Mouse (Mus musculus) cerebellum, adult (tissue): ENCODE data around the gene Siglecg.
"Not testable (repeated sequence)": the region's sequence is repeated elsewhere in the genome, so short reads cannot be mapped to it uniquely, and the experiment has no call there.

ENCODE experiments used
- ATAC-seq: cut with Nextera tagmentation; 2 replicates; pipeline ENCODE4 v1.9.2; 2017; ENCODE audit warnings: mild to moderate bottlenecking, moderate library complexity, mixed read lengths; ENCODE audit not compliant: insufficient number of reproducible peaks, low FRiP score, low TSS enrichment

Siglecg gene

GRCm38 (mm10) chr7:43408131-43408553 is at the start of gene Siglecg:
Siglecg (plus strand) TSS chr7:43408204.
- no peak for ATAC-seq

DNA sequence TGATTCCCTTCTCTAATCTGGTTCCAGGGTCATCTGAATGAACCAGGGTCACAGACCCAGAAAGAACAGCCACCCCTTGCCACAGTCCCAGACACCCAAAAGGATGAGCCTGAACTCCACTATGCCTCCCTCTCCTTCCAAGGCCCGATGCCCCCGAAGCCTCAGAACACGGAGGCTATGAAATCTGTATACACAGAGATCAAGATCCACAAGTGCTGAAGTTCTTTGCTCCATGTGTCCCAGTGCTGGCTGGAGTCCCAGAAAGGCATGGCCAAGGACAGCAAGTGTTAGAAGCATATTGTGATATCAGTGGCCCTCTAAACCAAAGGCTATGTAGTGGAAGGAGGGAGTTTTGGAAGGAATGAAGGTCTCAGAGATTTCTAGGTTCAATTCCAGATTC is 49.4 kb upstream of the Siglecg start:
- no peak for ATAC-seq

GRCm38 (mm10) chr7:43361442-43361841 is 46.6 kb upstream of the Siglecg start:
- ATAC-seq, result no peak

DNA sequence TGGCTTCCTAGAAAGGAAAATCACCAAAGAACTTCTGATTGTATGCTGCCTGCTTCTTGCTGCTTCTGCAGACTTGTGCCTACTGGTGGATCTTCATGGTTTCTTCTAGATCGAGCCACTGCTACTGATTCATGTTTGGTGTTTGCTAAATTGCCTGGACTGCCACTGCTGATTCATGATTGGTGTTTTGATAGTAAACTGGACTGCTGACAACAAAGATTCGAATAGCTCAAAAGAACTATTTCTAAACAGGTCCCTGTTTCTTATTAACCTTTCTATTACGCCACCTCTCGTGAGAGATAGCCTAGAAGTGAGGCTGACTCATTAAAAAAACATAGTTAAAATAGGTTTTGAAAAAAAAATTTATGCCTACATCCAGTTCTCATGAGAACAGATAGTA is 46.0 kb upstream of the Siglecg start:
- ATAC-seq, result no peak

- ATAC-seq, result no peak
Measured at GRCm38 (mm10) chr7:43378226-43378625, 29.8 kb upstream of the Siglecg start.

GRCm38 (mm10) chr7:43392349-43393121 is 15.5 kb upstream of the Siglecg start:
- no peak for ATAC-seq

GRCm38 (mm10) chr7:43399501-43399900 is 8.5 kb upstream of the Siglecg start:
- no peak for ATAC-seq

GRCm38 (mm10) chr7:43402718-43403117 is 5.3 kb upstream of the Siglecg start:
- ATAC-seq, result no peak

- no peak for ATAC-seq
Measured at GRCm38 (mm10) chr7:43407573-43407972, 431 bp upstream of the Siglecg start.

DNA sequence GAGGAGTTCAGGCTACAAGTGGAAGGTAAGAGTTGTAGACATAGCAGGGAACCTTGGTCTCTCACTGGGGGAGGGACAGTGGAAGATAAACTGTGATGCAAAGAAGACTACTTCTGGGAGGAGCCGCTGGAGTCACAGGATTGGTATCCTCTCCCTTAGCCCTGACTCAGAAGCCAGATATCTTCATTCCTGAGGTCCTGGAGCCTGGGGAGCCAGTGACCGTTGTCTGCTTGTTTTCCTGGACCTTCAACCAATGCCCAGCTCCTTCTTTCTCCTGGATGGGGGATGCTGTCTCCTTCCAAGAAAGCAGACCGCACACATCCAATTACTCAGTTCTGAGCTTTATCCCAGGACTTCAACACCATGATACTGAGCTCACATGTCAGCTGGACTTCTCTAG is 1.1 kb downstream of the Siglecg start:
- no peak for ATAC-seq

- ATAC-seq, result not testable (repeated sequence)
Measured at GRCm38 (mm10) chr7:43411724-43412123, 3.7 kb downstream of the Siglecg start.

GRCm38 (mm10) chr7:43417298-43417697 is 9.3 kb downstream of the Siglecg start:
- ATAC-seq, result no peak

DNA sequence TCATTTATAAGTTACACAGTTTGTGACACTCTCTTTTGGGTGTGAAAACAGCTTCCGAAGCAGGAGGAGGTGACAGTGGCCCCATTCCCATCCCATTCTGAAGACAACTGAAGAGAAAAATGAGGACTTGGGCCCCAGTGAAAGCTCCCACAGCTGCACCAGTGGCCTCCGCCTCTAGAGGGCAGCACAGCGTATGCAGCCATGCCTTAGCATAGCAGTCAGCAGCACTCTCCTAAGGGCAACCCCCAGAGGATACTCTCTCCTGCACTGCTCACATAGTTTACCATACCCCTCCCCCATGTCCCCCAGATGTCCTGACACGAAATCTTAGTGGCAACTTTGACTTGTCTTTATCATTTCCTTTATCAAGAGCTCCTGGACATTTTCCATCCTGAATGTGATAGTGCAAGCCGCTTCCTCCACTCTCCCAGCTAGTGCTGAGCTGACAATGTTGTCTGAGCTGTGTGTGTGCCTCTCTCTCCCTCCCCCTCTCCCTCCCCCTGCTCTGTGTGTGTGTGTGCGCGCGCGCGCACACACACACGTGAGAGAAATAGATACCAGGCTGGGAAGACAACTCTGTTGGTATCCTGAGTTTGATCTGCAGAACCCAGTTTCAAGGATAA is 15.1 kb downstream of the Siglecg start:
- ATAC-seq, result peak; percentile 93

DNA sequence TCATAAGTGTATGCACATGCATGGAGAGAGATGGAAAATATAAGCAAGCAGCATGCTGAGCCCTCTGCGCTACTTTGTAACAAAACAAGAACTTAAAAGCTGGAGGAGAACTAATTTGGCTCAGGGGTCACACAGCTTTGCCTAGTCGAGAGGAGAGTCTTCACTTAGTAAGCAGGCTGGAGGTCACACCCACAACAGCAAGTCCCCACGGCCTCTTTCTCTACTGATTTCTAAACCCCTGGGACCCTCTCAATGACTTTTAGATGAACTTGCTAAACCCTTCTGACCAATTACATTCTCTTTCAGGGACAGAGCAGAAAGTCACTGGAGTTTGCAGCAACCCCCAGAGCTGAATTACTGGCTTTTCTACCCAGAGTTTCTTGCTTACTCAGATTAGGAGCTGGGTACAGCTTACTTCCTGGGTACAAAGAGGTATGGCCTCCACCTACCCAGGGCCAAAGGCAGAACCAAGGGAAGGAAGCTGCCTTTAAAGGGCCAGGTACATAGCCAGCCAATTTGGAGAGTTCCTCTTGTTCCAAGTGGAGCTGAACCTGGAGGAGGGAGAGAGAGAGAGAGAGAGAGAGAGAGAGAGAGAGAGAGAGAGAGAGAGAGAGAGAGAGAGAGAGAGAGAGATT is 16.1 kb downstream of the Siglecg start:
- no peak for ATAC-seq

GRCm38 (mm10) chr7:43427406-43427805 is 19.4 kb downstream of the Siglecg start, which contains the start of gene Lim2:
Lim2 (plus strand) TSS chr7:43427670.
- no peak for ATAC-seq

DNA sequence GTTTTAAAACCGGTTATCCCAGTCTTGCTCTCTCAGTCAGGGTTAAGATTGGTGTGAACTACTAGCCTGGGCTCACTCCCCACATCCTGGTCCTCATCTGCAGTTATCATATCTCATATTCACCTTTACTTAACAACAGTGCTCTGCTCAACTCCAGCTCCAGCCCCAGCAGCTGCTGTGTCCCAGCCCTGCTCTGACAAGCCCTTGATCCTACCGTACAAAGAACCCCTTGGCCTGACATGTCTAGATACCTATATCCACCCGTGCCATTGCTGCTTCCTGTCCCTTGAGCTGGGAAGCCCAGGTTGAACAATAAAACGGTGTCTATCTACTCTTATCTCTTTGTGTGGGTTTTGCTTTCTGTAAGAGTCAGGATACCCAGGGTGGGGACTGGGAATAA is 21.5 kb downstream of the Siglecg start:
- no peak for ATAC-seq

- ATAC-seq, result no peak
Measured at GRCm38 (mm10) chr7:43432891-43433290, 24.9 kb downstream of the Siglecg start.

DNA sequence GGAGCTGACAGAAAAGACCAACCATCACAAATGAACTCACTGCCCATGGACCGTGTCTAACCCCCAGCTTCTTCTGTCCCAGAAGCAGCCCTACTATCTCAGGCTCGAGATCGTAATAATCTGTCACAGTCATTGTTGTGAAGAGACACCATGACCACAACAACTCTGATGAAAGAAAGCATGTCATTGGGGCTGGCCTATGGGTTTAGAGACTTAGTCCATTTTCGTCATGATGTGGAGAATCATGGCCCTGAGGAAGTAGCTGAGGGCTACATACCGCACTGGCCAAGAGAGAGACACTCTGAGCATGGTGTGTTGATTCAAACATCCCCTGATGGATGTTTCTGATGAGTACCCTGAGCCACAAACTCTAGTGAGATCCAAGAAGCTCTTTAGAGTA is 26.7 kb downstream of the Siglecg start:
- ATAC-seq, result no peak

DNA sequence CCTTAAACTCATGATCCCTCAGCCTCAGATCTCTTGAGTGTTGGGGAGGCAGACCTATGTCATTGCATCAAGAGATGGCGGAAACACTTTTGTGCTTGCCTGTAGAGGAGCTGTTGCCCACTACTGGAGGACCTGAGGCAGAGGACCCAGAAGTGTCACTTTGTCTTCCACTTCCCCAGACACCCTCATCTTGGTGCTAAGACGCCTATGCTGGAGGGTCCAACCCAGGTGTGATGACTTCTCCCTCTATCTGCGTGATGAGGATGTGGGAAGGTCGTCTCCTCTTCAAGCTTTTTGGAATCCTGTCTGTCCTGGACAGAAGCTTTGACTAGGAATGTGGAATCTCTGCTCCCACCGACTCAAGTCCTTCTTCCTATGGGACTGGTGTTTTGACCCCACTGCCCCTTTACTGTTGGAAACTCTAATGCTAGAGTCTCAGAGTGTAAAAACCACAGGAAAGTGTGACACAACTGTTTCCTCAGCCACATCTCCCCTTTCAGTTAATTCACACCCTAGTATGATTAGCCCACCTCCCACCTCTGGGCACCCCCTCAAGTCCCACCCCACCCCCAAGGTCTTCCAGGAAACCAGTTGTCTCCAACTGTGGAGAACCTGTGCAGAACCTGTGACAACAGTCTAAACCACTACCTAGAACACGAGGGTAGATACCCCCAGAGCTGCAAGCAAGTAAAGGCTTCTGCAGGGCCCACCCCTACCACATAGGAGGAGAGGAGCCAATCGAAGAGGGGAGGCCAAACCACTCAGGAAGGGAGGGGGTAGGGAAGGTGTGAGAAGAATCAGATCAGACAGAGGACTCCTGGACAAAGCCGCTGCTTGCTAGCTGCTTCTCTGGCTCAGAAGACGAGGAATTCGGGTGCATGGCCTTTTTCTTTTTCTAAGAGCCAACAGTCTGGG is 28.6 kb downstream of the Siglecg start, which contains the start of gene Nkg7:
TSS of gene Nkg7 (plus strand) at position 733 of the 915 bp plus-strand sequence.
- no peak for ATAC-seq

- no peak for ATAC-seq
Measured at GRCm38 (mm10) chr7:43438611-43439010, 30.6 kb downstream of the Siglecg start.
